Mouse (Mus musculus) ES-Bruce4 (cell line): ENCODE measurements around the gene Paics.
A peak's percentile ranks its signal among the peaks of the same experiment; 100 is the strongest.

Experiments
- CTCF ChIP-seq: IDR thresholded peaks from one replicate; pipeline ENCODE4 v1.8.1; 2011; ENCODE audit warnings: low read depth, low read length
- POLR2A ChIP-seq: IDR thresholded peaks from one replicate; pipeline ENCODE4 v1.8.1; 2011; ENCODE audit warnings: low read length; ENCODE audit not compliant: insufficient read depth

DNA sequence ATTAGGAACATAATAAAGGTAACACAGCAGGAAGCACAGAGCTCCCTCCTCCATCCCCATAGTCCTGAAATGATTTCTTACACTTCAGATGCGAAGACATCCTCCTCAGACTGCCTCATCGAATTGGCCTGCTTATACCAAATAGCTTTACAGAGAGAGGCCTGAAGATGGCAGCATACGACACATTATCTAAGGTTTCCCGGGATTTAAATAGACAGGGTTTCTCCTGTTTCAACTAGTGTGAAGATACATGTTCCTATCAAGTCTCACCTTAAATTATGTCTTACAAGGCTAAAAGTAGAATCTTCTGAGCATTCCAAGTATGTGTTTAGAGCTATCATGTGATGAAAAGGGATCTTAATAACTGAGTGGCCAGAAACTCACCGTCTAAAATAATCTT is 47.3 kb downstream of the Paics start:
- TF ChIP-seq POLR2A (no peak), CTCF (peak; percentile 16)
